Mouse (Mus musculus): ENCODE data around the gene Sycp3.
A peak's percentile ranks its signal among the peaks of the same experiment; 100 is the strongest.
"Not testable (repeated sequence)": the region's sequence is repeated elsewhere in the genome, so short reads cannot be mapped to it uniquely, and the experiment has no call there.

The Sycp3 gene

GRCm38 (mm10) chr10:88459502-88459992 lies at the start of gene Sycp3:
TSS of gene Sycp3 (plus strand) at chr10:88459569.
- DNase-seq = no peak

- no peak for DNase-seq
Measured at GRCm38 (mm10) chr10:88409751-88410150, 49.6 kb upstream of the Sycp3 start.

GRCm38 (mm10) chr10:88412290-88412995 lies 46.9 kb upstream of the Sycp3 start:
- no peak for DNase-seq

GRCm38 (mm10) chr10:88417686-88418085 lies 41.7 kb upstream of the Sycp3 start:
- no peak for DNase-seq

GRCm38 (mm10) chr10:88420141-88420541 lies 39.2 kb upstream of the Sycp3 start:
- no peak for DNase-seq

GRCm38 (mm10) chr10:88420655-88421435 lies 38.5 kb upstream of the Sycp3 start:
- DNase-seq = no peak

- DNase-seq = peak; percentile 51
Measured at GRCm38 (mm10) chr10:88426158-88426816, 33.1 kb upstream of the Sycp3 start.

- DNase-seq = no peak
Measured at GRCm38 (mm10) chr10:88426896-88427295, 32.5 kb upstream of the Sycp3 start.

GRCm38 (mm10) chr10:88427998-88428397 lies 31.4 kb upstream of the Sycp3 start:
- DNase-seq = no peak

GRCm38 (mm10) chr10:88441224-88441623 lies 18.1 kb upstream of the Sycp3 start:
- DNase-seq = no peak

GRCm38 (mm10) chr10:88451221-88451620 lies 8.1 kb upstream of the Sycp3 start:
- DNase-seq = no peak

- no peak for DNase-seq
Measured at GRCm38 (mm10) chr10:88451990-88452389, 7.4 kb upstream of the Sycp3 start.

GRCm38 (mm10) chr10:88457816-88458215 lies 1.6 kb upstream of the Sycp3 start:
- no peak for DNase-seq

- DNase-seq = no peak
Measured at GRCm38 (mm10) chr10:88460122-88460820, 902 bp downstream of the Sycp3 start.

GRCm38 (mm10) chr10:88482866-88483265 lies 23.5 kb downstream of the Sycp3 start:
- DNase-seq = not testable (repeated sequence)

GRCm38 (mm10) chr10:88488629-88489028 lies 29.3 kb downstream of the Sycp3 start:
- no peak for DNase-seq

- peak; percentile 9 for DNase-seq
Measured at GRCm38 (mm10) chr10:88491632-88492031, 32.3 kb downstream of the Sycp3 start.

- no peak for DNase-seq
Measured at GRCm38 (mm10) chr10:88492658-88493057, 33.3 kb downstream of the Sycp3 start.

- no peak for DNase-seq
Measured at GRCm38 (mm10) chr10:88494959-88495587, 35.7 kb downstream of the Sycp3 start.

- no peak for DNase-seq
Measured at GRCm38 (mm10) chr10:88496864-88497564, 37.6 kb downstream of the Sycp3 start.

GRCm38 (mm10) chr10:88499993-88500392 lies 40.6 kb downstream of the Sycp3 start:
- DNase-seq = no peak

- no peak for DNase-seq
Measured at GRCm38 (mm10) chr10:88501370-88501769, 42.0 kb downstream of the Sycp3 start.
